Mouse (Mus musculus): ENCODE results near the gene Pou3f3.

Gene Pou3f3

DNA sequence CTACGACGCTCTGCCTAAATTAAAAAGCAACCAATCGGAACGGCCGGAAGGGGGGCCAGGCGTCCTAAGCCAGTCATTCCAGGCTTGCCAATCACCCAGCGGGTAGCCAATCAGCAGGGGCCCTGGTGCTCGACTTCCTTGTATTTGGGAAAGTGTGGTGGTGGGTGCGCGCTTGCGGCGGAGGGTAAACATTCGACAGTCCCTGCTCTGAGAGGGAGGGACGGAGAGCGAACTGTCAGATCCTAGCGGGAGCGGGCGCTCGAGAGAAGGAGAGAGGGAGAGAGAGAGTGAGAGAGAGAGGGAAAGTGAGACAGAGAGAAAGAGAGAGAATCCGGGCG, at the start of gene Pou3f3:
Gene Pou3f3 (plus strand): TSS at position 191 of the 338 bp plus-strand sequence.
- peak; percentile 46 for DNase-seq (ENCODE audit: low read depth)

DNA sequence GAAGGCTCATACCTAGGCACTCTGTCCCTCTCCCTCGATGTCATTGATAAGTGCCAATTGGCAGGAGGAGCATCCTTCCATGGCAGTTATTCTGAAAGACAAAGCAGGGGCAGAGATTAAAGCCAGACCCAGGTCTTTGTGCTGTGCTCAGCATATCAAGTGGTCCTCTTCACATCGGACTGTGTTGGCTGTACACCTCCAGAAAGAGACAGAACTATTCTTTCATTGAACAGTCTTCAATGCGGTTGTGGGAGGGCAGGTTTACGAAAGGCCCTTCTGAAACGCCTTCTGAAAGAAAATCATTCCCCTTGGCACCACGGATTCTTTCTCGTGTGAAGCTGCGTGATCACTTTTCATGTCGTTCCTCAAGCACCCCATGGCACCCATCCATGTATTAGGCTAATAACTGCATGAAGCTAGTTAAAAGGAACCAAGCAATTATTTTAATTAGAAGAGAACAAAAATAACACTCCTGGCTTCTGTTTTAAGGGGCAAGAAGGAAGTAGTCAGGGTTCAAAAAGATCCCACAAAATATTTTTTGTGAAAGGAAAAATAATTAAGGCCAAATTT, 47.1 kb upstream of the Pou3f3 start:
- no peak for DNase-seq (ENCODE audit: low read depth)

DNA sequence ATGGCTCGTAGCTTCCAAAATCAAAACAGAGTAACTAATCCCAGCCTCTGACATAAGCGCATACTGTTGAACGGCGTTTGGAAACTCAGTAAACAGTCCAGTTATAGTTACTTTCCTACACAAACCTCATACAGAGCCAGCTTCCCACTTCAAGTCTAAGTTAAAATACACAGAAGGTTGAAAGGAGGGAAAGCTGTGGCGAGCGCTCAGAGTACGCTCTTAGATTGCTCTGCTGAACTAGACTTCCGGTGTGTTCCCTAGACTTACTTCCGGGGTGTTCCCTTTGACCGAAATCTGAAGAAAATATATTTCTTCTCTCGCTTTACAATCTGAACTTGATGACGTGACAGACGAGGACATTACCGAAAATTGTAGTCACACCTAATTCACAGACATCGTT, 44.1 kb upstream of the Pou3f3 start:
- no peak for DNase-seq (ENCODE audit: low read depth)

DNA sequence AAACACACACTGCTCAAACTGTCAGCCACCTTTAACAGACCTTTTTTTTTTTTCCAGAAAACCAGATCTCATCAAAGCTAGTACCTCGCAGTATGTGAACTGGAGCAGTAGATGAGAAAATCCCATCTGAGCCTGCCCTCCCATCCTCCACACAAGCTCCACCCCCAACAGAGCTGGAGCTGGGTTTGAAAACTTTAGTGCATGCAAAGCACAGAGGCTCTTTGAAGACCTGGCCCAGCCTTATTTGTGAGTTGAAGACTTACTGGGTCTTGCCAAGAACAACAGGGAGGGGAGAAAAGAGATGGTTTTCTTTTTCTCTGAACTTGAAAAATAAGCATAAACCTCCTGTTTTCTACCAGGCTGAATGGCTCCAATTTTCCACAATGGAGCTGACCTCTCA, 28.0 kb upstream of the Pou3f3 start:
- DNase-seq (ENCODE audit: low read depth), result no peak

DNA sequence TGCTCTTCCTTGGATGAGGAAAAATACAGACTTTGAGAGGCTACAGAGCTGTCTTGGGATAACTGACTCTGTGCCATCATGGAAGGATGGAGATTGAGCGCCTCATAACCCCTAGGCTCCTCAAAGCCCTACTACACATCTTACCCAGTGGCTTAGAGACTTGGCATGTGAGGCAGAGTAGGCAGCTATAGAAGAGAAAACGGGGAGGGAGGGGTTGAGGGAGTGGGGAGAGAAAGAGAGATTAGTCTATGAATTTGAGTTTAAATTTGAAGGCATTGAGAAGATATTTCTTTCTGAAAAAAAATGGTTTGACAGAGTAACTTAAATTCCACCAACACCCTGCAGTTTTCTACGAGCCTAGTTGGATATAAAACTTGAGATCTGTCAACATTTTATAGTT, 14.9 kb upstream of the Pou3f3 start:
- no peak for DNase-seq (ENCODE audit: low read depth)

DNA sequence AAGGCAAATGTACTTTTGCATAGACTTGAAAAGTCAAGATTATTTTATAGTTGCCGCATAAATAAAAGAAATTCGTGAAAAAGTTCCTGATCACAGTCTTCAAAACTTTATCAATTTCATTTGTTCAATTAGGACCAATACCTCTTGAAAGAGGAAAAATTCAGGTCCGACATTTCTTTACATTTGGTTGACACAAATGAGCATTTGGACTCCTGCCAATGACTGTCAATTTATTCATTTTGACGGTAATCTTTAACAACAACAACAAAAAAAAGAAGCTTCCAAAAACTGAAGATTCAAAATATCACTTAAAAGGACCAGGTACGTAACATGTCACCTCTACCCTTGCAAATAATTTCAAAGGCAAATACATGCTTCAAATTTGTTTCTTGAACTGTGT, 13.8 kb upstream of the Pou3f3 start:
- no peak for DNase-seq (ENCODE audit: low read depth)

DNA sequence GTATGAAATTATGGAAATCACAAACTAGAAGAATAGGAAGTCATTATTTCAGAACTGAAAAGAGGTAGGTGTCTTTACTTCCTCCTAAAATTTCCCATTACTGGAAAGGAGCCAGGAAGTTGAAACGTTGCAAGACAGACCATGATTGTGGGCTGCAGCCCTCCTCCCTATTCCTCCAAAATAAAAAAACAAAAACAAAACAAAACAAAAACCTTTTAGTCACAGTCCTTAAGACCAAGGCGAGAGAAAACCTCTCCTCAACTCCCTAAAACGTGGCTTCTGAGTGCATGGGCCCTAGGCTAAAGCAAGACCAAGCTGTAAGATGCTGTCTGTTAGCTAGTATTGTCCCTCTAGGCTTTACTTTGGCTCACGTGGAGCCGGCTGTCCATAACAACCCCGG, 11.7 kb upstream of the Pou3f3 start:
- no peak for DNase-seq (ENCODE audit: low read depth)

DNA sequence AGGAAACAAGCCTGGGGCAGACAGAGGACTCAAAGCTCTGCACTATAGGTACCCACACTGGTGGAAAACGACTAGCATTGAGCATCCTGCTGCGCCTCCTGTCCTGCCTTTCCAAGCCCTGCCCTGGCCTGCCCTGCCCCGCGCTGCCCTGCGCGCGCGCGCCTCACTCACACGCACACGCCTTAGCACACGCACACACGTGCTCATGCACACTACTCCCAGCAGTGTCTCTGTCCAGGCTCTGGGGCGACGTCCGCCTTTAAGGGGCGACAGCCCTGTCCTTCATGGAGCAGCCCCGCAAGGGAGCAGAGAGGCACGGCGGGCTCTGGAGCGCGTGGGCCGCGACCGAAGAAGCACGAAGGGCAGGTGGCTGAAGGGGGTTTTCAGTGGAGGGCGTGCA, 11.2 kb upstream of the Pou3f3 start:
- no peak for DNase-seq (ENCODE audit: low read depth)

DNA sequence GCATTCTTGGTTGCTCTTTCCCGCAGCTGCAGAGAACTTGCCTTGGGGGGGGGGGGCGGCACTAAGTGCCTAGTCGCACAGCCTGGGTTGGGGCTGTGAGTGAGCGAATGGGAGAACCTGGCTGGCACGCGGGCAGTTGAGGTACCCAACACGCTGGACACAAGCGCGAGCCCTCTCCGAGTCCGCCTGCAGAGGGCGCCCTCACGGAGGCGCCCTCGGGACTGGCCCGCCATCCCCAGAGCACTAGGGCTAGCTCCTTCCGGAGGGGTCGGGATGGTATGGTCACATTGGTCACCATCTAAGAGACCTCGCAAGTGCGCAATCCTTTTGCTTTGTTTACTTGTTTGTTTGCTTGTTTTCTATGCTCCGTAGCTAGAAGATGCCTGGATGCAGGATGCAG, 10.8 kb upstream of the Pou3f3 start:
- DNase-seq (ENCODE audit: low read depth), result no peak

DNA sequence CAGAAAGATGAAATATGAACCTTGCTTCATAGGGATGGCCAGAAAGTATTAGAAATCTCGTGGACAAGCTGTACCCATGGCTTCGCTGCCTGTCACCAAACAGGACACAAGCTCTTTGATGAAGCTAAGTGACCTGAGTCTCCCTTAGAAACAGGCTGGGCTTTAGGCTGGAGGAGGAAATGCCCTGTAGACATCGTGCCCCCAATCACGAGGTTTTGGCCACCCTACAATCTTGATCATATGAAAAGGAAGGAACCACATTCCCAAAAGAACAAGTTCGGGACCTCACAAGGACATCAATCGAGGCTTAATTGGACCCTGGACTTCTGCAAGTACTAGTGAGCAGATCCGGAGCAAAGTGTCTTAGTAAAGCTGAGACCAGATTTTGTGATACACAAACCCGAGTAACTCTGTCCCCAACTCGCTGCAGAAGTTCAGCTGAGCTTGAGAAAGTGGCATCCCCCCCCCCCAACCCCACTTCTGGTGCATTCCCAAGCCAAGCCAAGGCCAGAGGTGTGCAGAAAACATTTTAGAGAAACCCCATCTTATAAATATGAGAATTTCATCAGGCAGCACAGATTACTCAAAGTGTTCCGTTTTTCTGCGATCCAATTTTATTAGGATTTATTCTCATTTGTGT, 10.1 kb upstream of the Pou3f3 start:
- no peak for DNase-seq (ENCODE audit: low read depth)

DNA sequence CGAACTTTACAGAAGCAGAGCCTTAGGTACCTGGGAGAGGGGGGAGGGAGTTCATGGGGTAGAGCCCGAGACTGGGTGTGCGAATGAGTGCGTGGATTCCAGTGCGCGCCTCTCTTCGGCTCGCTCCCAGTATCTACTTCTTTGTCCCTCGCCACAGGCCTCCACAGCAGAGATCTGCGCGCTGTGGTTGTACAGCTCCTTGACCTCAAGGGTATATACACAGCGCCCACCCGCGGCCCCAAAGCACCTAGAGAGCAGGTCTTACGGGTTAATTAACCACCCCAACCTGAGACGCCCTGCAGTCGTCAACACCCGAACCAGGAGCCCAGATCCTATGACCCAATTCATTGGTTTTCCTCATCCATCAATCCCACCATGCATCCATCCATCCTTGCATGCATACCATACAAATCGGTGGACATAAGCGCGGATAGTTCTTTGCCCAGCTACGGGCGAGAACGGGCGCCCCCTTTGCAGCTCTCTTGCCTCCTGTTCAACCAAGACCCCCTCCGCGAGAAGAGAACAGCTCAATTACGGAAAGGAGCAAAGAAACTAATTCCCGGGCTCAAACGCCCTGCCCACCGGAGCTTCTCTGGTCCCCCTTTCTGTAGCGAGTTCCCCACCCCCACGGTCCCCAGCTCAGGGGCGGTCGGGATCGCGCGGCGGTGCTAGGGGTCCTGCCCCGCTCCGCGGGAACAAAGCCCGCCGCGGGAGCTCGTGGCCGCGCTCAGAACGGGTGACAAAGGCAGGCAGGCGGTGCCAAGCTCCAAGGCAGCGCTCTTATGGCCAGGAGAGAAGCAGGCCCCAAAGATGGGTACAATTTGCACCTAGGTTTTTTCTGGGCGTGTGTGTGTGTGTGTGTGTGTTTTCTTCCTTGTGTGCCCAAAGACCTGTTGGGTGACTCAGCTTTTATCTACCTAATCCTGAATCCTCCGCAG, 9.1 kb upstream of the Pou3f3 start:
- no peak for DNase-seq (ENCODE audit: low read depth)

DNA sequence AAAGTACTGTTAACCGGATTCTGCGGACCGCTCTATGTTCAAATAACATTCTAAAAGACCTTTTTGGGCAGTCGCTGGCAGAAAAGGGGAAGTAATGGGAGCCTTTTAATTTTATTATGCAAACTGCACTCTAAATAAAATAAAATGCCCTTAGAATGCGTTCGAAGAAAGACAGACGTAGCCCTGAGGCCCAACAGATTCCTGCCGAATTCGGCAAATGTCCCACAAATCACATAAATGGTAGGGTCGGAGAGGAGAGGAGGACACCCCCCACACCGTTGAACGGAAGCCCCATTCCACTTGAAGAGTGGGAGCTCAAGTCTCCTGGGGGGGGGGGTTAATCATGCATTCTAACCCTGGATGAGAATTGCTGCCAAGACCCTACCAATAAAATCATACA, 8.3 kb upstream of the Pou3f3 start:
- DNase-seq (ENCODE audit: low read depth), result no peak

DNA sequence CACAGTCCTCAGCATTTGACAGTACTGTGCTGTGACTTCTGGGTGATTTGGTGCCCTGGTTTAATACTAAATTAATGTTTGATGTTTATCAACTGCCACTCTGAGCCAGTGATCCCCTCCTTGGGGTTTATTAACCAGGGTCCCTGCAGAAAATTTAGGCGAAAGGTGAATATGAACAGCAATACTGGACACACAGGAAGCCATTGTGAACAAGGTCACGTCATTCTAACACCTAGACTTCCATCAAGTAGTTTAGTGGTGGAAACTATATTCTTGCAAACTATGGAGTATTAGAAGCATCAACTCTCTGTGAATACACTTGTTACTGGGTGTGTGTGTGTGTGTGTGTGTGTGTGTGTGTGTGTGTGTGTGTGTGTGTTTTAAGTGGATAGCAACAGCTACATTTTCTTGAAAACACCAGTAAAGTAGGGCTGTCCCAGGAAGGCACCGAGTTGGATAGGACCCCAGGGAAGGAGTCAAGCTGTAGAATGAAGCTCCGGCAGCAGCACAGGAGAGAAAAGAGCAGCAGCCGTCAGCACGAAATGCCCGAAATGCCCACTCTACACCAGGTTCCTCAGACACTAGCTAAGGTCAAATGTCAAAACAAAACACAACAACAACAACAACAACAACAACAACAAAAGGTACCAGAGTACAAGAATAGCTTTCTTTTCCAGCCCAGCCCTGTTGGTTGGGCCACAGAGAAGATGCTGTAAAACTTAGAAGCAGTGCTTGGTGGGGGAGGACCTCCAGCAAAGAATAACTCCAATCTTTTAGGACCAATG, 7.6 kb upstream of the Pou3f3 start:
- DNase-seq (ENCODE audit: low read depth), result no peak

DNA sequence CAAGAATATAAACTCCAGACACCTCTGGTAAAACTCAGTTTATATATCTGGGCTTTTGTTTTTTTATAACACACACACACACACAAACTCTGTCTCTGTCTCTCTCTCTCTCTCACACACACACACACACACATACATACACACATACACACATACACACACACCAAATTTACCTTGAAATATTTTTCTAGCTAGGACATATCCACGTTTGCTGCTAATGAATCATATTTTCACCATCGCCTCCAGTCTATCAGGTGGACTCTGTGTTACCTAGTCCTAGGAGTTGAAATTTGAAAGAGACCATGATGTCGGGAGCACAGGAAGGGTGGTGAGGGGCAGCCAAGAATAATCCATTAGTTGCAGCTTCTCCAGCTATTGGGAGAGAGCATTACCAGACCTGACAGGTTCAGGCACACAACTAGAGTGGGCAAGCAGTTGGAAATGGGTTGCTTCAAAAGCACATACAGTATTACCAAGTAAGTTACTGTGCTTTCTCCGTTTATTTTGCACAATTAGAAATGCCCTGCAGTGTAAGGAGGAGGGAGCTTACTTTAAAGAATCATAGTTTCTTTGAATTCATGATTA, 6.9 kb upstream of the Pou3f3 start:
- no peak for DNase-seq (ENCODE audit: low read depth)

DNA sequence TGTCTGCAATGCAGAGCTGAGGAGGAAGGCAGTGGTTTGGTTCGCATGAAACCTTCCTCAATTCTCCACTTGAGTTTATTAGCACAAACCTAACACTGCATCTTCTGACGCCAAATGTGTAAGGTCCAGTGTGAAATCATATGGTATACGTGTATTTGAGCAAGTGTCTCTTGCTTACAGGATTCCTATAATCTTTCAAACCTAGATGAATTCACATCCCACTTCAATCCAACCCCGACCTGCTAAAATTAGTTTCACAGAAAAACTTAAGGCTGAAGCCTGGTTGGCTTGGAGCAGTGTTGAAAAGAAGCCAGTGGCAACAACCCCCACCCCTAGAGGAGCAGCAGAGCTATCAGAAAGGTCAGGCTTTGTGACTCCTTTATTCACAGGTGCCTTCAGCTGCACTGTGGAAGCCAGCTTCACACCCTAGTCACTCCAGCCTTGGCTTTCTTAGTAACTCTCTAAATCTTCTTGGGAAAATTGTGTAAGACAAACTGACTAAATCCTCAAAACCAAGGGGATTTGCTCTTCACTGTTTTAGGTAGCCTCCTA, 5.5 kb upstream of the Pou3f3 start:
- no peak for DNase-seq (ENCODE audit: low read depth)

DNA sequence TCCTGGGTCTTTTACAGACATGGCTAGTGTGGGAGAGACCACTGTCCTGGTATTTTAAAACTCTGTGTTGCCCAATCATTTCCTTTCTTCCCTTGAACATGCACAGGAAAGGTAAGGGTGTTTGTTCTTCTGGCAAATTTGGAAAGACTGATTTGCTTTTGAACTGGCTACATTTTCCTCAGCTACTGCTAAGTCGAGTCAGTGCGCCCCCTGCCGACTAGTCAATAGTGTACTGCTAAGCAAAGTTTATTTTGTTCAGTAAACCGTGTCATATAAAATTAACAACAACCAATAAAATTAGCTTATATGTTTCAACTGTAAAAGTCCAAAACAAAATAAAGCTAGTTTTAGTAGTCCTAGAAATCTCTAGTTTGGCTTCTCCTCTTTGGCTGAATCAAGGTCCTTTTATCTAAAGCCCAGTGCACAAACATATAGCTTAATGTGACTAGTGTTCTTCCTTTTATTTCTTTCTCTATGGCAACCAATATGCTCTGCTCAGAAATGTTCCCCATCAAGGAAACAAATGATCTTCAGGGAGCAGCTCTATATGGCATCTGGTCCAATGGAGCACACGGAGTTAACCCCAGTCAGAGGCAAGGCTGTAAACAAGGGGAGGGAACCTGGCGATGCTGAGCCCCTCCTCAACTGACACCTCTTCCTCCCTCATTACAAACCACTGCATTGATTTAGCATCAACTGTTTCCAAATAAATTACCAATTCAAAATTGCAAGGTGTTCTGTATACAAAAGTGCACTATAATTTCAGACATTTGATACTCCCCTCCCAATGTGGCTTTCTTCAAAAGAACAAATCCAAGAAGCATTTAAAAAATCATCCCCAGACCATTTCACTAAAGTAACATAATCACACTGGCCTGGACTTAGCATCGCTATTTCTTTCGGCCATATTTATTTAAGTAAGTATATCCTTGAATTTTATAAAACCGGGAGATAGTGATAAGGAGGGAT, 4.1 kb upstream of the Pou3f3 start:
- DNase-seq (ENCODE audit: low read depth), result no peak

DNA sequence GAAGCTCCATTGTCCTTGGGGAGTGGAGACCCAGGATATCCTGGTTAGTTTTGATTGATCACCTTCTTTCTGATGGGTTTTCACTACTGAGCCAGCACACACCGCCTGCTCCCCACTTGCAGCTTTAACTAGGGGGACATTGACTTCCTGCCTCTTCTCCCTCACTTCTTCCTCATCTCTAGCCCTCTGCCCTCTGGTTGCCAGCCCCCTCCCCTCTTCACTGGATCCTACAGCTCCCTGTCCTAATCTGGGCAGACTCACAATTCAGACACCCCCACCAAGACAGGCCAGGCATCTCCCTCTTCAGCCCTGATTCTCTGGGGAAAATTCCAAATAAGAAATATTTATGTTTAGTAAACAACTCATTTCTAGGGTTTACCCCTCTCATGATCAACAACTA, 3.3 kb upstream of the Pou3f3 start:
- DNase-seq (ENCODE audit: low read depth), result no peak

DNA sequence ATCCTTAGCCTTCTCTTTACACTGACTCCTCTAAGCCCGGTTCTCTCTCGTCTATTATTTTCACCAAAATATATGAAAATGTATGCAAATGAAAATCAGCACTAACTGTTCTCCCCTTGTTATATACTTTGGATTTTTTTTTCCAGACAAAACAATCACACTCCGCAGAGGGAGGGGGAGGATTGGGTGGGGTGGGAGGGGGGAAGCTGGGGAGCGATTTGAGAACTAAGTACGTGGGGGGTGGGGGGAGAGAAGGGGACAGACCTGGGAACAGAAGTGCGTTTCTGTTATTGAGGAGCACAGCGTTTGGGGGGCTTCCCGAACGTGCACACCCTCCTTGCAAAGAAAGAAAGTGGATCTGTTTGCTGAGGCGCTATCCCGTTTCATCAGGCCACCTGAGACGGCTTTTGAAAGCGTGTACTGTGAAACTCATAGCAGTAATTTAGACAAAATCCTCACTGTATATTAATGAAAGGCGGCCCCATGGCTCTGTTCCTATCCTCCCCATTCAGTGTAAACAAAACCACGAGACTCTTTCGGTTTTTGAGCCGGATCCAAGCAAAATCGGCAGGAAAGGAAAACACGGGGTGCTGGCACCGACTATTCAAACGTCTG, 2.4 kb upstream of the Pou3f3 start:
- no peak for DNase-seq (ENCODE audit: low read depth)

DNA sequence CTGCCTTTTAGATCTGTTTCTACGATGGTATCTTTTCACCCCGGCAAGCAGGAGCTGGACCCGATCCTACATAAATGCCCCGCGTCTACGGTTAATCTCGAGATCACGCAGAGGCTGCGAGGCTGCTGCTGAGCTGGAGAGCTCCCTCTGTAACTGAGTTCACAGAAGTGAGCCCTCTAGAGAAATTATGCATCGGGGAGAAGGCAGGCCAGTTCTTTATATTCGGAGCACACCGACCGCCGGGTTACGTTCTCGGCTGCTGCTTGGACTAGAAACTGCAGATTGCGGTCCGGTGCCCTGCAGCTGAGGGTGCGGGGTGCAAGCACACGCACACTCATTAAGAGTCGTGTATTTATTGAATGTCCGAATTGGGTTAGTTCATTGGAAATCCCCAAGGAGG, 1.7 kb upstream of the Pou3f3 start:
- no peak for DNase-seq (ENCODE audit: low read depth)

DNA sequence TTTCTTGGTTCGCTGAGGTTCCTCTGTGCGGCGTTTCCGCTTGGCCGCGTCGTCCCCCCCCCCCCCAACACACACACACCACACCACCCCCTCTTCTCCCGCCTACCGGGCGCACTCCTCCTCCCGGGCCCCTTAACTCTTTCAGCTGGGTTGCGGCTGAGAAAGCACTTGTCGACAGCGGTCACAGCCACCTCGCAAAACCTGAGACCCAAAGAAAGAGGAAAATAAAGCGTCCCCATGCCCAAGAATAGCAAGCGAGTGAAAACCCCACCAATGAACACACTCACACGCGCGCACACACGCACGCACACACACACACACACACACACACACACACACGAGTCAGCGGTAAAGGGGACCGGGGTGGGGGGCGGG, 1.3 kb upstream of the Pou3f3 start:
- DNase-seq (ENCODE audit: low read depth), result no peak

Measured in fibroblast of lung, adult 2 months (primary cell).